Mouse (Mus musculus) kidney, adult 11 months (tissue): ENCODE results near the gene Dph3.

Experiments used
- DNase-seq: peaks from one replicate; pipeline ENCODE4 v3.0.0; 2022

The Dph3 gene

DNA sequence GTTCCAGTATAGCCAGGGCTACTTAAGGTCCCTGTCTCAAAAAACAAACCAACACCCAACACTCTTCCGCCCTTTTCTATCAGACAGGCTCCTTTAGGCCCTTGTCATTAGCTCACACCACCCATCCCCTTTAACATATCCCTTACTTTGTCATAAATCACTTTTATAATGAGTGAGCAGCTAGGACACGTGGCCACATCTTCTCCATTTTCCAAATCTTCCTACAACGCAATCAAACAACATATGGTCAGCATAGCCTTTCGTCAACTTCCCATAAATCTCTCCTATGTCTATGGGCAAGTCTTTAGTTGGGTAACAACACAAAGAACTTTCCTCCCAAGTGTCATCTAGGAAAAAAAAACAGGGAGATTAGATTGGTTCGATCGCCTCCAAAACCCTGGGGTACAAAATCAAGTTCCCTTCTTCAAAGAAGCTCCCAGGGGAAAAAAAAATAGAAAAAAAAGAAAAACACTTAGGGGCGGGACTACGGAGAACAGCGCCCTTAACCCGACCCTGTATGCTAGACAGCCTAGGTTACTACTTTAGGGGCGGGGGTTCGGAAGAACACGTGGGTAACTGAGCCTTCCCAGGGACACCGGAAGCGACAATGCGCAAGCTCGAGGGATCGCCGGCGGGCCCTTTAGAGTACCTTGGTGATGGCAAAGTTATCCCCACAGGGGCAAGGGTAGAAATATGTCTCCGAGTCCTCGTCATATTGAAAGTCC is 606 bp downstream of the Dph3 start, which contains the start of gene Oxnad1:
TSS of gene Oxnad1 (plus strand) at position 614 of the 725 bp plus-strand sequence.
- DNase-seq, result no peak

DNA sequence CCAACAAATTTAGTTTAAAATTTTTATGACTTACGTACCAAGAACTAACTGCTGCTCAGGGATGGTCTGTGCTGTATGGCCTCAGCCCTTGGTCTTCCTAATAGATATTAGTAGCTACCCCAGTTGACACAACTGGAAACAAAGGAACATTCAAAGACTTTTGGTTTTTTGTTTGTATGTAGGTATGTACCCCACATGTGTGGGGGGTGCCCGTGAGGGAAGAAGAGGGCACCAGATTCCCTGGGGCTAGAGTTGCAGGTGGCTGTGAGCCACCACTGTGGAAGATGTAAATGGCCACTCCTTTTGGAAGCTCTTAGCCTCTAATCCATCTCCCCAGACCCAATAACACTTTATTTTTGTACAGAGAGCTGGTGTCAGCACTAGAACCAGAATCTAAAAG is 2.1 kb downstream of the Dph3 start:
- DNase-seq, result no peak

DNA sequence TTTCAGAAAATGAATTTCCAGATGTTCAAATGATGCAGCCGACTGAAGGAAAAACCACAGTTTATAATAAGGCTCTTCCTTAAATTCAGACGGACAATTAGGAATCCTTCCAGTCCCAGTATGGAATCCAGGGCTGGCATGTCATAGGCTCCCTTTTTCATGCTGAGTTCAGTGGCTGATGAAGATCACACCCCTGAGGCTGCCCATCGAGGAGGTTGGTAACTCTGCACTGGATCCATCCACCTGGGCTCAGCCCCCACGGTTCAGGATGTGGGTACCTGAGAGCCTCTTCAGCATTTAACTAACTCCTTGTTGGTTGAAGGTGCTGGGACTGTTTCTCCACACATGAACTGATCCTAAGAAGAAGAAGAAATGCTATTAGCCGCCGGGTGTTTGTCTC is 2.6 kb downstream of the Dph3 start:
- DNase-seq, result no peak

DNA sequence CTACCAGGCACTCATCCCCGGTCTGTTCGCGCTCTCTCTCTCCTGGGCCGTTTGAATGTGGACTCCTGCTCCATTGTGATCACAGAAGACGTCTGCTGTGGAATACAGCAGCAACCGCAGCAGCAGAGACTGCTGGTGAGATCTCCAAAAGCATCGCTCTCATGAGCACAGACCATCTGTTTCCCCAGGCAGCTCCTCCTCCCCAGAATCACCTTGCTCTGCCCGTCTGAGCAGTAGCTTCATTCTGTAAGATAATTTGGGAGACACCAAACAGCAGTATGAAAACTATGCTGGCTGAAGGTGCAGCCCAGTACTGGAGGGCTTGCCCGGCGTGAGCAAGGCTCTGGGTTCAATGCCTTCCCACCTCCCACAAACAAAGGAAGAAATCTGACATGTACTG is 4.5 kb downstream of the Dph3 start:
- no peak for DNase-seq

DNA sequence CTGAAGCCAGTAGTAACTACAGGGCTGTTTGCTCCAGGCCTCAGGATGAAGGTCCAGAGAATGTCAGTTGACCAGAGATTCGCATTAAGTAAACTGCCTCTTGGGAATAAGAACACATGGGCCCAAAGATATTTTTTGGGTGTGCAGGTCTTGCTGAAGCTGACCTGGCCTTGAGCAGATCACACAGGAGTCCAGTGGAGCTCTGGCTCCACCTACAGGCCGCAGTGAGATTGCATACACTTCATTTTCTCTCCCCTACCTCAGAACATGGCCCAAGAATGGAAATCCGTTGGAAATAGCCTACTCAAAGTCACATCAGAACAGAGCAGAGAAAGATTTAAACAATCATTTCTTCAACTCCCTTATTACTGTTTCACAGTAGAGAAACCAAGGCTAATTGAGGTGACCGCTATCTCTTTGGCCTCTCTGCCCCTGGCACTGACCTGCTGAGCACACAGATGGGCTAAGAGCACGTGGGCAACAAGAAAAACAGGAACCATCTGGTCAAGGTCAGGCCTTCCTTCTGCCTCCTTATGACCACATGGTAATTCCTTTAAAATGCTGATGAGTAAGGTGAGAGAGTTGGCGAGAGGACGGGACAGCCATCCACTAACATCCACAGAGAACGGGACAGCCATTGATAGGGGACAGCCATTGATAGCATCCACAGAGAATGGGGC is 8.5 kb downstream of the Dph3 start:
- DNase-seq, result peak; percentile 40

DNA sequence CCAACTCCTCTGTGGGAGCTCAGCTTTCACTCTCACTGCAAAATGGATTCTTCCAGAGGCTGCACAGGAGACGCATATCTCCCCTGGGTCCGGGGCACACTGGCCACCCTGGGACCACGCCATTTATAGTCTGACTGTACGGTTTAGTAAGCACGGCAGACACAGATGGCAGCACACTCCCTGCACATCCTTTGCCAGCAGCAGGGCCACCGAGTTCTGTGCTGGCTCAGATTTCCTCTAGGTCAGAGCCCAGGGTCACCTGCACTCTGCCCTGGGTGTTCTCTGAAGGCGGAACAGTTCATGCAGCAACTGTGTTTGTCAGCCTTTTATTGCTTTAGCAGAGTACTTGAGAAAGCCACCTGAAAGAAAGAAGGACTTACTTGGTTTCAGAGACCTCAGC is 11.6 kb downstream of the Dph3 start:
- peak; percentile 38 for DNase-seq

DNA sequence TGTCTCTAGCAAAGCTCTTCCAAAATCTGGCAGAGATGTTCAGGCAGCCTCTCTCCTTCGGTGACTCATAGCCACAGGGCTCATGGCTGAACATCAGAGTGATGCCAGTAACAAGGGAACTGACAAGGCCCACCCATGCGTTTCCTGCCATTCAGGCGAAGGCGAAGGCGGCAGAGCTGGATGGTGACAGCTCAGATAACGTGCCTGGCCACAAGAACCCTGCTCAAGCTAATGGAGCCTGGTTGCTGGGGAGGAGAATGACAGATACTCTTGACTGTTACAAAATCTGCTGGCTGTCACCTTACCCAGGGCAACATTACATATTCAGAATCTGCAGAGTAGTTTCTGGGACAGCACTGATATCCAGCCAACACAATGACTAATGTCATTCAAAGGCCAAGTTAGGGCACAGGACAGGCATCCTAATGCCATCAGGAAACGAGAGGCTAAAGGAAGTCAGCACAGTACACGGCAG is 12.3 kb downstream of the Dph3 start:
- peak; percentile 19 for DNase-seq

DNA sequence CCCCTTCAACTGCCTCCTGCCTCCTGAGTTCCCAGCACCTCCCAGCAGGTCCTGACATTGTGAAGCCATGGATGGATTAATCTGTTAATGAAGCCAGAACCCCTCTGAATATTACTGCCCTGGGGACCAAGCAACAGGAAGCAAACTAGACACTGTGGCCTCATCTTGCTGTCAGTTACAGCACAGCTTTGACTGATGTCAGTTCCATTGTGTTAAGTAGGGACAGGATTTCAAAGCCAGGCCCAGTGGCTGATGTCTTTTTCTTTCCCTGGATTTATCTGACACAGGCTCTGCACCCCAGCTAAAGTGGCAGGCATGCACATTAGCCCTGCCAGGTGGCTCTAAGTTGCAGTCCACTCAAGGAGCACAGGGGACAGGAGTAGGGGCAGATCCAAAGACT is 12.7 kb downstream of the Dph3 start:
- DNase-seq, result no peak

DNA sequence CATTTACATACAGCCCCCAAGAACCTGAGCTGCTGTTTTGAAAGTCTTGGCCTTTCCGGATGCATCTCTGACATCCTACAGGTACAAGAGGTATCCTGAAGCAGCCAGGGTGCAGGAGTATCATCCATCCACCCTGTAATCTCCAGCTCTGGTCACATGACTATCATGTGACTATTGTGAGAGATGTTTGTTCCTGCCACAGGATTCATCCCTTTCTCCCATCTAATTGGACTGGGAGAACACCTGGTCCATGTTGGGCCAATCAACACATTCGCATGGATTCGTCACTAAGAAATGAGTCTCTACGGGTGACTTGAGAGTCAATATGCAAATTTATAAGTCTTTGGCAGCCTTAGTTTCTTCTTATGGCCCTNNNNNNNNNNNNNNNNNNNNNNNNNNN is 24.1 kb downstream of the Dph3 start:
- no peak for DNase-seq

DNA sequence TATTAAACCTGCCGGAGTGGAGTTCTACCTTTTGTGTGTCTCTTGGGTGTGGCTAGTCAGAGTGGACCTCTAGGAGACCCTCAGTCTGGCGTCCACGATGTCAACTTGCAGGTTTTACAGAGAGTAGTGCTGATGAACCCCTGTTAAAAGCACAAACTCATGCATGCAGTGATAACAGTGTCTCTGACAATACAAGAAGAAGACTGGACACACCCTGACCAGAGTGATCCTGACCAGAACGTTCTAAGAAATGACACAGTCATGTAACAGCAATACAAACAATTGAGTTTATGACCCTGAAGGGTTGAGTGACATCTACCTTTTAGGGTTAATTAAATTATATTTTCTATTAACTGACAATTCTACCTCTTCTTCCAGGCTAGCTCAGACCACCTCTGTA is 27.9 kb downstream of the Dph3 start:
- no peak for DNase-seq

DNA sequence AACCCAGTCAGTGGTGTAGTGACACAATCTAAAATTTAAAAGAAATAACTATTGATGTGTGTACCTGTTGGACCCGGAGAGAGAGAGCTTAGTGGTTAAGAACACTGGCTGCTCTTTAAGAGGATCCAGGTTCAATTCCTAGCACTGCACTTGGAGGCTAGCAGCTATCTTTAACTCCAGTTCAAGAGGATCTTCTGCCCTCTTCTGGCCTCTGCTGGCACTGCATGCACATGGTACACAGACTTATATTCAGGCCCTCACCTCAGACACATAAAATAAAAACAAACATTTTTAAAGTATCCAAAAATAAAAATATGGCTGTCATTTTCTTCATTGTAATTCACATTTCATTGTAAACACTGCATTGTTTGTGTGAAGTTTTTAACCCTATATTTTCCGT is 28.9 kb downstream of the Dph3 start:
- no peak for DNase-seq

DNA sequence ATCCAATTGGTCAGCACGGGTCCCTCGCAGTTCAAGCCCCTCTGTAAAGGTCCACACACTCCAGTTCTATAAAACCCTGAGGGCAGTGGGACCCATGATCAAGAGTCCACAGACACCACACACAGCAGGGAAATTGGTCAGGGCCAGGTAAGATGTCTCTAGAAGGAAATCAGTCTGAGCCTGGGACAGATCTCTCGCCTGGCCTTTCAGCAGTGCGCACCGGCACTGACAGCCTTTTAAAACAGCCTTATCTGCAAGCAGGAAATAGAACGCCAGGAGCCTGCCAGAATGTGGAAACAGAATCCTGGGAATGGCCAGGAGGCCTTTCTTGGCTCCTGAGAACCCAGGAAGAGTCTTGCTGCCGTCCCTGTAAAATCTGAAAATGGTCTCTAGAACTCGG is 29.7 kb downstream of the Dph3 start:
- no peak for DNase-seq

DNA sequence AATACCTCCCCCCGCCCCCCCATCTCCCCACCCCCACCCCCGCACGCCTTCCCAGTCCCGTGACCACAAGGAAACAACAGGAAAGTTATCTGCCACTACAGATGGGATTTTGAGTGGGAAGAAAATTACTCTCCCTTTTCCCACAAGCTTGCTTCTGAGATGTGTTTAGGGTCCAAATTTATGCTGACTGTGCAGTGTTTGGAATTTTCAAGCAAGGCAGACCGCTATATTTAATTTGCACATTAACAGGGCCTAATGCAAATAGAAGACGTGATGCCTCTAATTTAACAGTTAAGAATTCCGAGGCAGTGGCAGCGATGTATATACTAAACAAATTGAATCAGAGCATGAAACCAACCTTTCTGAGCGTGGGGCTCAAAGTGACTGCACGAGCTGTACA is 30.7 kb downstream of the Dph3 start:
- no peak for DNase-seq

DNA sequence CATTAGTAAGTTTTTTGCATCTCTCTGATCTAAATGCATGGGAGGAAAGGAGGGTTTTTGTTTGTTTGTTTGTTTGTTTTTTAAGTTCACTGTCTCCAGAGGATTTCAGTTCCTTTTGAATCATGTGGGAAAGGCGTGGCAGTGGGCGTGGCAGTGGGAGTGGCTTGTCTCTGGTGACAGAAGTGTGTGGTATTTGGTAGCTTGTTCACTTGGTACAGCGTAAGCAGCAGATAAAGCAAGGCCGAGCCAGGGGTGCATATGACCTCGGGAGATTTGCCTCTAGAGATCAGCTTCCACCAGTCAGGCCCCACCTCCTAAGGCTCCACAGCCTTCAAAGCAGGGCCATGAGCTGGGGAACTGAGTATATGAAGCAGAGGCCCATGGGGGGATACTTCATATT is 31.6 kb downstream of the Dph3 start:
- DNase-seq, result no peak

DNA sequence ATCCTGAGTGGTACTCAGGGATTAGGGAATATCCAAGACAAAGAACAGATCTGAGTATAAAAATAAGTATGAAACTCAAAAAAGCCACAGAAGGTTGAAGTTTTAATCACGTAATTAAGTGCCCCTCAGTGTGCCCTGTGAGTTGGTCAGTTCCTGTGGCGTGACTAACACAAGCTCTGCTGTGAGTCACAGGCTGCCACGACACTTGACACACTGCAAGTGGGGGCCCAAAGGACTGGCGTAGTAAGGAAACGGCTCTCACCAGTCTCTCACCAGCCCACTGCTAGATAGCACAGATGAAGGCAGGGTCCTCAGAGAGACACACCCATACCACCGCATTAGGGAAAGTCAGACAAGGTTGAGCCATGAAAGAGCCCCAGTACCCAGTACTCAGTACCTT is 35.4 kb downstream of the Dph3 start:
- DNase-seq, result no peak

DNA sequence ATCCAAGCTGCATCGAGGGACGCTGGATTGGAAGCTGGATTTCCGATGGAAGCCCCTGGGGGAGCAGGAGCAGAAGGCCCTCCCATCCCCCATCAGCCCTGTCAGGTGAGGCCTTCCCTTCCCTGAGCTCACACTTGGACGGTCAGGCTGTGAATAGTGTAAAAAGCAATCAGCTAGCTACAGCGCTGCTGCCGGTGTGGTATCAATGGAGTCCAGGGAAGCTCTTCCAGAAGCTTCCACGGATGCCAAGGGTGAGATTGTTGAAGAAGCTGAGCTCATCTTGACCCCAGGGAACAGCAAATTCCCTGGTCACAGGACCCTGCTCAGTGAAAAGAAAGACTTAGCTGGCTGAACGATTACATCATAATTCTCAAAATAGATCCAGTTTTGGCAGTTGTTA is 39.2 kb downstream of the Dph3 start:
- DNase-seq, result no peak

DNA sequence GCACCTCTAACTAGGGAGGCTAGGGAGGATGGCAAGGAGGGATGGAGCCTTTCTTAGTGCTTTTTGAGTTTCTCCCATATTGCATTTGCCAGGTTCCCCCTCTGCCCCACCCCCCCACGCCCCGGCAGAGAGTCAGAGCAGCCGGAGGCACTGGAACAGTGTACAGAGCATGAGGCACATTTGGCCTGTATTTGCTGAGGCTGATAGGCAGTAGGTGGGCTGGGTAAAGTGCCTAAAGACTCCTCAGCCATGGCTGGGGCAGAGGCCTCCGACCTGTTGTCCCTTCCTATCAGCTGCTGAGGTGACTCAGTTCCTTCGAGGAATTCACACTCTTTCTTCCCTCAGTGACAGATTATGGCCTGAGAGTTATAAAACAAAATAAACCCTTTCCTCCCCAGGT is 43.4 kb downstream of the Dph3 start:
- no peak for DNase-seq

DNA sequence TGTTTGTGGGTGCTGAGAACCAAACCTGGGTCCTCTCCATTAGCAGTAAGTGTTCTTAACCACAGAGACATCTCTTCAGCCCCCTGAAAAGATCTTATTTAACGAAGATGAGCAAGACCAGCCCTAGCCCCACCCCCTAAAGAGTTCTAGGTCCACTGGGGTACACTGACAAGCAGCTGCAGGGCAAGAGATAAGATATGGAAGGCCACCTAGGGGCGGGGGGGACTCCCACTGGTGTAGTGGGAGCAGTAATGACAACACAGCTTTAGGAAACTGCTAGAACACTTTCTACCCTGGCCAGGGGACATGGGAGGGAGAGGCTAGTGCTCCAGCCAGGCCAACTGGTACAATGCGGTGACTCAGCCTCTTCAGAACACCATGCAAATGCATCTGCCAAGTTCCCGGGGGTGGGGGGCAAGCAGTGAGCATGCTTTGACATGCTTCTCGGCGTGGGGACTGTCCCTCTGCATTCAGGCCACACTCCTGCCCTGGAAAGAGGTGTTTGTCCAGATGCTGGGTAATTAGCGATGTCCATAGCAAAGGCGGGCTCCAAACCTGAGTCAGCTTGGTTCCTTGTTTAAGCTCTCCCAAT is 47.8 kb downstream of the Dph3 start:
- no peak for DNase-seq

DNA sequence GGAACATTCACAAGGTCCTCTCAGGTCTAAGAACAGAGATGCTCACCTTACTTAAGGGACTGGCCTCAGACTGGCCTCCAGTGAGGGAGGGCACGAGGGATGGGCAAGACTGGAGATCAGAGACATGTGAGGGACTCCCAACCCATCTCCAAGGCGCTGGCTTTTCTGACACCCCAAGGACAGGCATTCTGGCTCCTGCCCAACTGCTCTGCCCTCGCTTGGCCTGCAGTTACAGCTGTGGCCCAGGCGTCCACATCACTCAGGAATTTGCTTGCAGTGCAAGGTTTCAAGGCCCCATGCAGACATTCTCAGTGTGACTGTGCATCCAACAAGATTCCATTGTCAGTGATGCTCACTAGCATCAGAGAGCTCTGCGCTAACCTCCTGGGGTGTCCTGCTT is 49.0 kb downstream of the Dph3 start:
- no peak for DNase-seq

DNA sequence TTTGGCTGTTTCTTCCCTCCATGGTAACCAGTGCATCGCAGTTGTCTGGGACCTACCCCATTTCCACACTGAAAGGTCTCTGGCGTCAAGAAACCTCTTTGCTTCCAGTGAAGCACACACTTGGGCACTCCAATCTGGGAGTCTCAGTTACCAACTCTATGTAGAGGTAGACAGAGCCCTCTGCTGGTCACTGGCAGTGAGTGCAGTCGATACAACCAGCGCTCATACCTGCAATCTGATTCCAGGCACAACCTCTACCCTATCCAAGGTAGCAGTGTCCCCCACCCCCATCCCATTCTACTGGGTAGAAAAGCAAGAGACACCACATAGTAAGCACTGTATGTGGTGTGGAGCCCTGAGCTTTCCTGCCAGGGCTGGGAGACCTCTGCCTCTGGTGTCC is 53.0 kb downstream of the Dph3 start:
- peak; percentile 61 for DNase-seq
